In genomic region chr19:55745192-55745578, GRCm38 (mm10) we compare ENCODE assay signal across 9 mouse cellular contexts. TPM values are rescaled to one million over a fixed set of nuclear protein-coding genes. Genes with fewer than 3 reads are reported as not detected.
DNase-seq lines count a peak whose midpoint lies in the region; ATAC-seq and TF ChIP-seq lines count a peak whose summit lies in the region.
"Had no signal": no experiment of that assay in that cellular context is flagged by ENCODE, and none has a peak within 500 bp of the region (broad histone marks: within the 10 kb centered on the region; RNA-seq: fewer than 3 reads in every experiment).

No protein-coding gene starts in this region.

- peak; percentile 27 to 48 for DNase-seq in heart, adult 2 months
- no peak for DNase-seq in heart, postnatal 36 days
- DNase-seq in embryonic facial prominence, embryonic 10.5 days (ENCODE audit: low spot score), result peak; percentile 50
- no peak for DNase-seq in left cerebral cortex, adult 18-20 months (ENCODE audit: low spot score in 2 of 2)
- no peak for DNase-seq in c-Kit-positive CD71-positive TER-119-positive erythroid progenitor cells, embryonic 14.5 days (ENCODE audit: low spot score)
- DNase-seq: right cerebral cortex, adult 18-20 months had no signal

- WGBS in heart, adult 2 months, result 48% methylated on average over 9 of the region's 9 CpGs
- WGBS in embryonic facial prominence, embryonic 10.5 days, result 6% methylated on average over 9 of the region's 9 CpGs
- WGBS in hindbrain, embryonic 15.5 days, result 11% methylated on average over 9 of the region's 9 CpGs
- WGBS in midbrain, embryonic 15.5 days, result 14% methylated on average over 9 of the region's 9 CpGs

- peak overlapping the region; percentile 67; the same call in 1 of the 2 replicates for H3K4me3 ChIP-seq in heart, adult 2 months
- peak overlapping the region; percentile 95 for H3K4me3 ChIP-seq in embryonic facial prominence, embryonic 10.5 days
- peak overlapping the region; percentile 44 for H3K4me3 ChIP-seq in hindbrain, embryonic 15.5 days
- H3K4me3 ChIP-seq in midbrain, embryonic 15.5 days, result peak overlapping the region; percentile 60

- H3K79me2 ChIP-seq in heart, adult 2 months (replicated peaks; ENCODE audit: control insufficient read depth, insufficient read depth, low read length), result peaks cover 2% of the 10 kb centered on the region; the same call in 1 of the 2 replicates

- TF ChIP-seq POLR2A in heart, adult 2 months (IDR thresholded peaks at IDR 0.05; ENCODE audit: insufficient read depth, low read depth, low read length), result no peak

- TF ChIP-seq EP300 in heart, adult 2 months (IDR thresholded peaks at IDR 0.05; ENCODE audit: insufficient read depth, low read depth, low read length), result no peak

- TF ChIP-seq CTCF in heart, adult 2 months (IDR thresholded peaks at IDR 0.05), result no peak

- H3K27ac ChIP-seq in heart, adult 2 months, result peak overlapping the region; percentile 98
- H3K27ac ChIP-seq in embryonic facial prominence, embryonic 10.5 days (replicated peaks), result peak overlapping the region; percentile 100
- H3K27ac ChIP-seq in hindbrain, embryonic 15.5 days (replicated peaks), result no peak overlapping the region
- peak overlapping the region; percentile 93 for H3K27ac ChIP-seq in midbrain, embryonic 15.5 days

- ATAC-seq in hindbrain, embryonic 15.5 days (ENCODE audit: low FRiP score, low read depth), result no peak
- ATAC-seq in midbrain, embryonic 15.5 days (replicated peaks), result no peak
- ATAC-seq in frontal cortex, adult (ENCODE audit: low TSS enrichment), result no peak

- peaks cover 18% of the 10 kb centered on the region for H3K36me3 ChIP-seq in heart, adult 2 months (ENCODE audit: control insufficient read depth, insufficient read depth, low read length)
- no peaks in the 10 kb centered on the region; the same call in 1 of the 2 replicates for H3K36me3 ChIP-seq in embryonic facial prominence, embryonic 10.5 days (replicated peaks)
- H3K36me3 ChIP-seq in hindbrain, embryonic 15.5 days, result no peaks in the 10 kb centered on the region
- H3K36me3 ChIP-seq in midbrain, embryonic 15.5 days (replicated peaks), result no peaks in the 10 kb centered on the region

- H3K9ac ChIP-seq in heart, adult 2 months (ENCODE audit: low read depth, low read length), result peak overlapping the region; percentile 97
- no peak overlapping the region for H3K9ac ChIP-seq in hindbrain, embryonic 15.5 days
- H3K9ac ChIP-seq in midbrain, embryonic 15.5 days, result peak overlapping the region; percentile 75

- intact Hi-C loops in heart, adult 2 months (cut with DNase I), result no loop called here
- intact Hi-C loops in heart, postnatal 36 days (cut with DNase I), result loop anchor here (2.0 to 10.0 kb wide), 2 partner anchors 24 to 390 kb away; no protein-coding TSS in a partner anchor

- H3K27me3 ChIP-seq in heart, adult 2 months (ENCODE audit: control insufficient read depth, insufficient read depth, low read length), result no peaks in the 10 kb centered on the region
- no peaks in the 10 kb centered on the region for H3K27me3 ChIP-seq in embryonic facial prominence, embryonic 10.5 days (replicated peaks; ENCODE audit: low read depth, poor library complexity, severe bottlenecking)
- H3K27me3 ChIP-seq in hindbrain, embryonic 15.5 days, result peaks cover 38% of the 10 kb centered on the region
- no peaks in the 10 kb centered on the region for H3K27me3 ChIP-seq in midbrain, embryonic 15.5 days (replicated peaks)

- H3K4me2 ChIP-seq in hindbrain, embryonic 15.5 days, result peak overlapping the region; percentile 55
- peak overlapping the region; percentile 62 for H3K4me2 ChIP-seq in midbrain, embryonic 15.5 days

- H3K9me3 ChIP-seq in embryonic facial prominence, embryonic 10.5 days, result no peaks in the 10 kb centered on the region
- no peaks in the 10 kb centered on the region for H3K9me3 ChIP-seq in hindbrain, embryonic 15.5 days
- no peaks in the 10 kb centered on the region for H3K9me3 ChIP-seq in midbrain, embryonic 15.5 days

- peaks cover 4% of the 10 kb centered on the region for H3K4me1 ChIP-seq in heart, adult 2 months (ENCODE audit: control insufficient read depth, insufficient read depth, low read length)
- peaks cover 81% of the 10 kb centered on the region for H3K4me1 ChIP-seq in embryonic facial prominence, embryonic 10.5 days
- H3K4me1 ChIP-seq in hindbrain, embryonic 15.5 days (replicated peaks), result peaks cover 61% of the 10 kb centered on the region
- H3K4me1 ChIP-seq in midbrain, embryonic 15.5 days, result peaks cover 64% of the 10 kb centered on the region

RNA-seq across cellular contexts. Expression of gene Tcf7l2, which starts 3.6 kb away (rescaled TPM):
- total RNA-seq in heart, adult 2 months (2021), result 10 to 100 TPM; 13.9 to 14.4 TPM
- 11.1 TPM in 2 replicates for polyA plus RNA-seq in heart, adult 2 months (2012; rRNA removed)
- total RNA-seq in heart, postnatal 36 days (2021), result 10 to 100 TPM; 11.9 to 17.9 TPM
- 94.5 and 111 TPM in 2 replicates for polyA plus RNA-seq in embryonic facial prominence, embryonic 10.5 days (2016; fragmentation: Nextera tagmentation; extraction: Ambion mirVana)
- polyA plus RNA-seq in hindbrain, embryonic 15.5 days (2015; fragmentation: Nextera tagmentation; extraction: Ambion mirVana), result 31.9 and 97.2 TPM in 2 replicates
- polyA plus RNA-seq in midbrain, embryonic 15.5 days (2015; fragmentation: Nextera tagmentation; extraction: Ambion mirVana), result 729 and 759 TPM in 2 replicates
- total RNA-seq in left cerebral cortex, adult 18-20 months (2021), result 1 to 10 TPM; 7.4 to 8.9 TPM

Comparison
In these comparisons a context has a peak if more than half of its experiments do, and no peak if none do; other contexts are left out.
1. DNase-seq: peak in heart, adult 2 months (2 of 2) and embryonic facial prominence, embryonic 10.5 days (single experiment); none in heart, postnatal 36 days (0 of 2), left cerebral cortex, adult 18-20 months (0 of 2) and c-Kit-positive CD71-positive TER-119-positive erythroid progenitor cells, embryonic 14.5 days (single experiment).
2. H3K4me3 ChIP-seq: peak in every context shown above with its lines; median percentile 95 in embryonic facial prominence, embryonic 10.5 days; 67 in heart, adult 2 months; 60 in midbrain, embryonic 15.5 days; 44 in hindbrain, embryonic 15.5 days.